Mouse (Mus musculus) MEL (cell line): ENCODE results near the gene Arhgef7. TPM values are rescaled to one million over a fixed set of nuclear protein-coding genes. Genes with fewer than 3 reads are reported as not detected.

Source experiments
- DNase-seq: peaks from one replicate; pipeline ENCODE4 v3.0.0; 2011; ENCODE audit warnings: low read depth, low spot score
- H3K27ac ChIP-seq: 2 replicates; pipeline ENCODE4 v1.5.1; 2012; ENCODE audit warnings: low read depth, mild to moderate bottlenecking, control low read depth, low read length, moderate library complexity; ENCODE audit not compliant: control insufficient read depth
- H3K27me3 ChIP-seq, 2 experiments: fragments of 150-350 bp in 1 of 2; sonication (generic) in 1 of 2; 2 replicates each; pipeline ENCODE4 v1.6.1; 2012; ENCODE audit warnings: low read length in 2 of 2, mild to moderate bottlenecking in 2 of 2, improper control_type of control experiment in 1 of 2, moderate library complexity in 1 of 2; ENCODE audit not compliant: insufficient read depth in 2 of 2, control insufficient read depth in 1 of 2
- H3K36me3 ChIP-seq, 2 experiments: 2 replicates each; pipeline ENCODE4 v1.6.1; 2012 to 2014; ENCODE audit warnings: low read length in 2 of 2, improper control_type of control experiment in 1 of 2, inconsistent platforms in 1 of 2, mild to moderate bottlenecking in 1 of 2; ENCODE audit not compliant: insufficient read depth in 2 of 2, control insufficient read depth in 1 of 2
- H3K4me1 ChIP-seq, 2 experiments: fragments of 150-350 bp in 1 of 2; sonication (generic) in 1 of 2; 2 replicates each; pipeline ENCODE4 v1.6.1; 2012; ENCODE audit warnings: low read length in 2 of 2, improper control_type of control experiment in 1 of 2, mild to moderate bottlenecking in 1 of 2; ENCODE audit not compliant: insufficient read depth in 2 of 2, control insufficient read depth in 1 of 2
- H3K4me3 ChIP-seq, 2 experiments: fragments of 150-350 bp in 1 of 2; sonication (generic) in 1 of 2; 2 replicates each; pipeline ENCODE4 v1.5.1; 2012; ENCODE audit warnings: low read depth in 2 of 2, low read length in 2 of 2, mild to moderate bottlenecking in 2 of 2, moderate library complexity in 2 of 2, control low read depth in 1 of 2, improper control_type of control experiment in 1 of 2; ENCODE audit not compliant: control insufficient read depth in 1 of 2, insufficient read depth in 1 of 2
- H3K79me2 ChIP-seq: 2 replicates; pipeline ENCODE4 v1.6.1; 2012; ENCODE audit warnings: mild to moderate bottlenecking, low read length, moderate library complexity; ENCODE audit not compliant: control insufficient read depth, poor library complexity, insufficient read depth
- H3K9ac ChIP-seq: 2 replicates; pipeline ENCODE4 v1.6.1; 2012; ENCODE audit warnings: low read depth, mild to moderate bottlenecking, control low read depth, low read length, moderate library complexity; ENCODE audit not compliant: control insufficient read depth, poor library complexity, severe bottlenecking
- H3K9me3 ChIP-seq: fragments of 150-350 bp; sonication (generic); replicated peaks from 2 replicates; pipeline ENCODE4 v1.6.1; 2012; ENCODE audit warnings: mild to moderate bottlenecking, low read length, improper control_type of control experiment, moderate library complexity; ENCODE audit not compliant: insufficient read depth
- CHD1 ChIP-seq: IDR thresholded peaks from 2 replicates; pipeline ENCODE4 v1.6.1; 2012; ENCODE audit warnings: low read depth, mild to moderate bottlenecking, inconsistent platforms, low read length, improper control_type of control experiment
- CHD2 ChIP-seq: IDR thresholded peaks from 2 replicates; pipeline ENCODE4 v1.6.1; 2011; ENCODE audit warnings: low read length, improper control_type of control experiment
- CTCF ChIP-seq, 3 experiments: IDR thresholded peaks in 2 of 3; conservative IDR thresholded peaks in 1 of 3; 2 replicates each; pipeline ENCODE4 v1.5.1; 2011 to 2012; ENCODE audit warnings: low read length in 3 of 3, low read depth in 2 of 3, mild to moderate bottlenecking in 2 of 3, improper control_type of control experiment in 1 of 3, inconsistent platforms in 1 of 3, mixed read lengths in 1 of 3, moderate library complexity in 1 of 3; ENCODE audit not compliant: control insufficient read depth in 1 of 3, insufficient read depth in 1 of 3, poor library complexity in 1 of 3, severe bottlenecking in 1 of 3
- E2F4 ChIP-seq: IDR thresholded peaks from 2 replicates; pipeline ENCODE4 v1.6.1; 2011; ENCODE audit warnings: low read depth, low read length, improper control_type of control experiment, borderline replicate concordance
- ELF1 ChIP-seq: IDR thresholded peaks from 2 replicates; pipeline ENCODE4 v1.6.1; 2014; ENCODE audit warnings: low read depth, mild to moderate bottlenecking, inconsistent platforms, low read length, improper control_type of control experiment, moderate library complexity
- EP300 ChIP-seq, 2 experiments: IDR thresholded peaks; 2 replicates each; pipeline ENCODE4 v1.6.1; 2011; ENCODE audit warnings: improper control_type of control experiment in 2 of 2, low read length in 2 of 2, low read depth in 1 of 2, mild to moderate bottlenecking in 1 of 2
- ETS1 ChIP-seq: IDR thresholded peaks from 2 replicates; pipeline ENCODE4 v1.6.1; 2012; ENCODE audit warnings: low read depth, mild to moderate bottlenecking, inconsistent platforms, low read length, improper control_type of control experiment, moderate library complexity
- GABPA ChIP-seq: IDR thresholded peaks from 2 replicates; pipeline ENCODE4 v1.6.1; 2012; ENCODE audit warnings: low read depth, mild to moderate bottlenecking, inconsistent platforms, low read length, improper control_type of control experiment, moderate library complexity
- GATA1 ChIP-seq: IDR thresholded peaks from 2 replicates; pipeline ENCODE4 v1.6.1; 2011; ENCODE audit warnings: low read depth, low read length, improper control_type of control experiment
- KAT2A ChIP-seq: conservative IDR thresholded peaks from 2 replicates; pipeline ENCODE4 v1.6.1; 2012; ENCODE audit warnings: low read depth, low read length, improper control_type of control experiment, inconsistent platforms
- MAFK ChIP-seq: IDR thresholded peaks from 2 replicates; pipeline ENCODE4 v1.6.1; 2011; ENCODE audit warnings: low read depth, mild to moderate bottlenecking, low read length, improper control_type of control experiment, borderline replicate concordance
- MAX ChIP-seq: IDR thresholded peaks from 2 replicates; pipeline ENCODE4 v1.6.1; 2011; ENCODE audit warnings: low read length, improper control_type of control experiment
- MAZ ChIP-seq: IDR thresholded peaks from 2 replicates; pipeline ENCODE4 v1.6.1; 2012; ENCODE audit warnings: low read depth, mild to moderate bottlenecking, inconsistent platforms, low read length, improper control_type of control experiment
- MEF2A ChIP-seq: IDR thresholded peaks from 2 replicates; pipeline ENCODE4 v1.6.1; 2014; ENCODE audit warnings: low read depth, mild to moderate bottlenecking, inconsistent platforms, low read length, improper control_type of control experiment; ENCODE audit not compliant: poor library complexity, insufficient replicate concordance, severe bottlenecking; ENCODE audit errors: extremely low read depth
- MXI1 ChIP-seq: IDR thresholded peaks from 2 replicates; pipeline ENCODE4 v1.6.1; 2011; ENCODE audit warnings: mild to moderate bottlenecking, low read depth, low read length, improper control_type of control experiment
- MYB ChIP-seq: IDR thresholded peaks from 2 replicates; pipeline ENCODE4 v1.6.1; 2011; ENCODE audit warnings: mild to moderate bottlenecking, low read depth, low read length, improper control_type of control experiment
- NELFE ChIP-seq: IDR thresholded peaks from 2 replicates; pipeline ENCODE4 v1.6.1; 2011; ENCODE audit warnings: low read depth, low read length, improper control_type of control experiment
- POLR2A ChIP-seq, 2 experiments: IDR thresholded peaks; 2 replicates each; pipeline ENCODE4 v1.6.1; 2011 to 2012; ENCODE audit warnings: low read length in 2 of 2, mild to moderate bottlenecking in 2 of 2, control low read depth in 1 of 2, improper control_type of control experiment in 1 of 2, low read depth in 1 of 2, moderate library complexity in 1 of 2; ENCODE audit not compliant: control insufficient read depth in 1 of 2, insufficient read depth in 1 of 2, poor library complexity in 1 of 2
- POLR2AphosphoS2 ChIP-seq: IDR thresholded peaks from 2 replicates; pipeline ENCODE4 v1.6.1; 2011; ENCODE audit warnings: low read length, improper control_type of control experiment
- POLR2AphosphoS5 ChIP-seq: IDR thresholded peaks from 2 replicates; pipeline ENCODE4 v1.6.1; 2012; ENCODE audit warnings: low read depth, borderline replicate concordance, mild to moderate bottlenecking, inconsistent platforms, low read length, moderate library complexity, mixed read lengths
- RCOR1 ChIP-seq: IDR thresholded peaks from 2 replicates; pipeline ENCODE4 v1.6.1; 2012; ENCODE audit warnings: low read depth, mild to moderate bottlenecking, inconsistent platforms, low read length, improper control_type of control experiment
- SMC3 ChIP-seq: IDR thresholded peaks from 2 replicates; pipeline ENCODE4 v1.6.1; 2011; ENCODE audit warnings: low read depth, low read length, improper control_type of control experiment
- TBP ChIP-seq: IDR thresholded peaks from 2 replicates; pipeline ENCODE4 v1.8.0; 2011; ENCODE audit warnings: low read depth, low read length, improper control_type of control experiment
- USF2 ChIP-seq, 2 experiments: IDR thresholded peaks; 2 replicates each; pipeline ENCODE4 v1.6.1; 2011 to 2012; ENCODE audit warnings: improper control_type of control experiment in 2 of 2, low read length in 2 of 2, borderline replicate concordance in 1 of 2, inconsistent platforms in 1 of 2, low read depth in 1 of 2, mild to moderate bottlenecking in 1 of 2; ENCODE audit not compliant: insufficient read depth in 1 of 2
- ZC3H11A ChIP-seq: IDR thresholded peaks from 2 replicates; pipeline ENCODE4 v1.6.1; 2012; ENCODE audit warnings: low read depth, mild to moderate bottlenecking, inconsistent platforms, low read length, improper control_type of control experiment
- ZKSCAN1 ChIP-seq: IDR thresholded peaks from 2 replicates; pipeline ENCODE4 v1.6.1; 2012; ENCODE audit warnings: low read depth, mild to moderate bottlenecking, inconsistent platforms, low read length, improper control_type of control experiment, moderate library complexity
- ZMIZ1 ChIP-seq: IDR thresholded peaks from 2 replicates; pipeline ENCODE4 v1.6.1; 2012; ENCODE audit warnings: low read depth, mild to moderate bottlenecking, inconsistent platforms, low read length, improper control_type of control experiment, moderate library complexity
- ZNF384 ChIP-seq: IDR thresholded peaks from 2 replicates; pipeline ENCODE4 v1.6.1; 2012; ENCODE audit warnings: low read depth, mild to moderate bottlenecking, inconsistent platforms, low read length, improper control_type of control experiment
- polyA plus RNA-seq, 2 experiments: library from polyadenylated mRNA; stranded (reverse) in 1 of 2; unstranded in 1 of 2; fragments of >175 nt in 1 of 2; fragments of >200 nt in 1 of 2; gene quantifications; 2 replicates each; pipeline versions ENCODE4 v1.2.1 to v1.2.4; 2012; ENCODE audit warnings: low replicate concordance in 2 of 2, low read depth in 1 of 2; ENCODE audit not compliant: insufficient read length in 2 of 2, insufficient read depth in 1 of 2, missing spikeins in 1 of 2
- total RNA-seq: library from RNA; depleted of rRNA; stranded (reverse); fragments of 300-350 nt; gene quantifications from 2 replicates; pipeline ENCODE4 v1.2.3, GENCODE M21; 2012

Arhgef7 gene
- total and polyA plus RNA-seq, 3 experiments: 21.0 to 36.8 TPM; not detected in 1

- TF ChIP-seq GATA1: no peak
- no peak for TF ChIP-seq MAX
- TF ChIP-seq NELFE: no peak
- no peak for TF ChIP-seq ZMIZ1
- Histone ChIP-seq H3K9me3 (no peaks in the 10 kb centered on the region), H3K9ac (no peak overlapping the region), H3K4me1 (no peaks in the 10 kb centered on the region), H3K27ac (no peak overlapping the region), H3K27me3 (no peaks in the 10 kb centered on the region), H3K4me3 (no peak overlapping the region), H3K36me3 (no peaks in the 10 kb centered on the region; a peak in 1 of 4 replicates), H3K79me2 (no peaks in the 10 kb centered on the region)
- DNase-seq: no peak
These were observed 71.6 kb downstream of the Arhgef7 start for GRCm38 (mm10) chr8:11799098-11799497.

- no peaks in the 10 kb centered on the region for H3K4me1 ChIP-seq
- H3K27me3 ChIP-seq: no peaks in the 10 kb centered on the region
These were observed 73.0 kb downstream of the Arhgef7 start for GRCm38 (mm10) chr8:11800481-11800880.

GRCm38 (mm10) chr8:11801571-11801970 lies 74.0 kb downstream of the Arhgef7 start:
- DNase-seq: no peak
- no peak overlapping the region for H3K9ac ChIP-seq
- TF ChIP-seq E2F4: no peak
- no peak for TF ChIP-seq MEF2A
- TF ChIP-seq CTCF (IDR thresholded peaks at IDR 0.05 in 2 of 3, conservative IDR thresholded peaks at IDR 0.05 in 1 of 3; ENCODE audit: control insufficient read depth in 1 of 3, insufficient read depth in 1 of 3, low read depth in 2 of 3, low read length in 3 of 3, poor library complexity in 1 of 3, severe bottlenecking in 1 of 3): no peak
- no peak for TF ChIP-seq POLR2A (IDR thresholded peaks at IDR 0.05; ENCODE audit: control insufficient read depth in 1 of 2, insufficient read depth in 1 of 2, low read depth in 1 of 2, low read length in 2 of 2, poor library complexity in 1 of 2)
- no peak for TF ChIP-seq MXI1
- TF ChIP-seq ZNF384: no peak
- TF ChIP-seq EP300 (IDR thresholded peaks at IDR 0.05; ENCODE audit: low read depth in 1 of 2, low read length in 2 of 2): no peak
- no peak for TF ChIP-seq TBP
- no peak for TF ChIP-seq KAT2A
- no peak for TF ChIP-seq ZC3H11A
- TF ChIP-seq GABPA: no peak
- TF ChIP-seq MAFK: no peak
- H3K36me3 ChIP-seq: peaks cover 0 to 1% of the 10 kb centered on the region in 2 experiments; a peak in 2 of 4 replicates
- H3K79me2 ChIP-seq: no peaks in the 10 kb centered on the region
- H3K4me3 ChIP-seq: no peak overlapping the region
- no peaks in the 10 kb centered on the region for H3K27me3 ChIP-seq
- no peaks in the 10 kb centered on the region for H3K9me3 ChIP-seq
- no peaks in the 10 kb centered on the region for H3K4me1 ChIP-seq
- no peak overlapping the region for H3K27ac ChIP-seq

More at GRCm38 (mm10) chr8:11800481-11800880, 73.0 kb downstream of the Arhgef7 start:
- Histone ChIP-seq H3K79me2 (no peaks in the 10 kb centered on the region), H3K9me3 (no peaks in the 10 kb centered on the region), H3K27ac (no peak overlapping the region), H3K9ac (no peak overlapping the region), H3K4me3 (no peak overlapping the region), H3K36me3 (no peaks in the 10 kb centered on the region; a peak in 1 of 4 replicates)
- no peak for TF ChIP-seq CHD1
- TF ChIP-seq RCOR1: no peak
- no peak for TF ChIP-seq ETS1
- no peak for TF ChIP-seq KAT2A
- no peak for TF ChIP-seq POLR2AphosphoS2
- TF ChIP-seq SMC3: no peak
- no peak for TF ChIP-seq NELFE
- TF ChIP-seq ELF1: no peak
- TF ChIP-seq GABPA: no peak
- TF ChIP-seq CHD2: no peak
- TF ChIP-seq MAZ: no peak
- no peak for TF ChIP-seq TBP
- TF ChIP-seq MEF2A: no peak
- no peak for TF ChIP-seq ZC3H11A
- no peak for TF ChIP-seq ZNF384
- TF ChIP-seq ZKSCAN1: no peak
- no peak for TF ChIP-seq USF2 (IDR thresholded peaks at IDR 0.05; ENCODE audit: borderline replicate concordance in 1 of 2, insufficient read depth in 1 of 2, low read depth in 1 of 2, low read length in 2 of 2)
- no peak for TF ChIP-seq POLR2AphosphoS5
- no peak for TF ChIP-seq MYB
- DNase-seq: no peak
